ENCODE assay signal across 17 mouse cellular contexts in genomic region chr5:91594083-91594482, GRCm38 (mm10).
"Had no signal": no experiment of that assay in that cellular context is flagged by ENCODE, and none has a peak within 500 bp of the region (broad histone marks: within the 10 kb centered on the region; RNA-seq: fewer than 3 reads in every experiment).

No protein-coding gene starts in this region.

- DNase-seq: gastrocnemius, adult 2 months; gastrocnemius, postnatal 10 days; gastrocnemius, postnatal 25 days; heart, adult 18-20 months; heart, postnatal 14 days; heart, postnatal 36 days; kidney, adult 11 months; kidney, adult 2 months; kidney, adult 9 months; kidney, postnatal 14 days; kidney, postnatal 36 days; layer of hippocampus, adult 9-11 months; layer of hippocampus, postnatal 36 days; left cerebral cortex, postnatal 4 days had no signal

- ATAC-seq: hindbrain, postnatal 0 days; intestine, embryonic 16.5 days; liver, embryonic 12.5 days had no signal
